Mouse (Mus musculus) CH12.LX (cell line): ENCODE measurements around the gene Ctcfl. TPM values are rescaled to one million over a fixed set of nuclear protein-coding genes. Genes with fewer than 3 reads are reported as not detected.

ENCODE experiments used
- DNase-seq: peaks from one replicate; pipeline ENCODE4 v3.0.0-alpha.2; 2013; ENCODE audit errors: extremely low read depth
- H3K27ac ChIP-seq: 2 replicates; pipeline ENCODE4 v1.5.1; 2012; ENCODE audit warnings: low read depth, mild to moderate bottlenecking, control low read depth, moderate library complexity; ENCODE audit not compliant: insufficient read depth
- H3K27me3 ChIP-seq: replicated peaks from 2 replicates; pipeline ENCODE3; 2012; ENCODE audit warnings: inconsistent platforms
- H3K36me3 ChIP-seq, 2 experiments: replicated peaks in 1 of 2; 2 replicates each; pipeline versions ENCODE3 to v1.6.1; 2012; ENCODE audit warnings: inconsistent platforms in 1 of 2, low read length in 1 of 2, mild to moderate bottlenecking in 1 of 2, mixed read lengths in 1 of 2, moderate library complexity in 1 of 2; ENCODE audit not compliant: control insufficient read depth in 1 of 2, insufficient read depth in 1 of 2
- H3K4me1 ChIP-seq, 2 experiments: 2 replicates each; pipeline ENCODE4 v1.6.1; 2012; ENCODE audit warnings: inconsistent platforms in 1 of 2, moderate library complexity in 1 of 2; ENCODE audit not compliant: insufficient read depth in 2 of 2, control insufficient read depth in 1 of 2
- H3K4me2 ChIP-seq: 2 replicates; pipeline ENCODE4 v1.6.1; 2012; ENCODE audit warnings: low read depth, mild to moderate bottlenecking, control low read depth; ENCODE audit not compliant: poor library complexity, insufficient read depth, severe bottlenecking
- H3K4me3 ChIP-seq, 3 experiments: fragments of 150-350 bp in 1 of 3; sonication (generic) in 1 of 3; replicated peaks in 1 of 3; 2 replicates each; pipeline versions ENCODE3 to v1.5.1; 2011 to 2012; ENCODE audit warnings: low read depth in 2 of 3, low read length in 2 of 3, mild to moderate bottlenecking in 2 of 3, moderate library complexity in 2 of 3, control low read depth in 1 of 3, improper control_type of control experiment in 1 of 3, inconsistent platforms in 1 of 3, mixed read lengths in 1 of 3; ENCODE audit not compliant: poor library complexity in 1 of 3
- H3K79me2 ChIP-seq: replicated peaks from 2 replicates; pipeline ENCODE4 v1.6.1; 2012; ENCODE audit warnings: mild to moderate bottlenecking, moderate library complexity; ENCODE audit not compliant: control insufficient read depth, poor library complexity, insufficient read depth, severe bottlenecking; ENCODE audit errors: extremely low read depth
- H3K9ac ChIP-seq: 2 replicates; pipeline ENCODE4 v1.6.1; 2012; ENCODE audit warnings: low read depth, mild to moderate bottlenecking, control low read depth, moderate library complexity; ENCODE audit not compliant: insufficient read depth
- H3K9me3 ChIP-seq: replicated peaks from 2 replicates; pipeline ENCODE3; 2012; ENCODE audit warnings: low read length, inconsistent platforms, mixed read lengths
- BHLHE40 ChIP-seq: IDR thresholded peaks from 2 replicates; pipeline ENCODE4 v1.6.1; 2011; ENCODE audit warnings: mild to moderate bottlenecking, low read depth, low read length, improper control_type of control experiment
- CHD1 ChIP-seq: IDR thresholded peaks from 2 replicates; pipeline ENCODE4 v1.6.1; 2012; ENCODE audit warnings: low read depth, low read length, improper control_type of control experiment, inconsistent platforms
- CHD2 ChIP-seq: IDR thresholded peaks from 2 replicates; pipeline ENCODE4 v1.6.1; 2011; ENCODE audit warnings: low read length, improper control_type of control experiment
- CTCF ChIP-seq, 2 experiments: IDR thresholded peaks in 1 of 2; conservative IDR thresholded peaks in 1 of 2; 2 replicates each; pipeline ENCODE4 v1.5.1; 2011 to 2012; ENCODE audit warnings: low read depth in 2 of 2, low read length in 2 of 2, improper control_type of control experiment in 1 of 2, inconsistent platforms in 1 of 2, mild to moderate bottlenecking in 1 of 2, moderate library complexity in 1 of 2
- E2F4 ChIP-seq: IDR thresholded peaks from 2 replicates; pipeline ENCODE4 v1.6.1; 2011; ENCODE audit warnings: low read depth, low read length, improper control_type of control experiment; ENCODE audit not compliant: insufficient replicate concordance
- ELF1 ChIP-seq: IDR thresholded peaks from 2 replicates; pipeline ENCODE4 v1.6.1; 2014; ENCODE audit warnings: low read depth, mild to moderate bottlenecking, inconsistent platforms, low read length, improper control_type of control experiment
- EP300 ChIP-seq: IDR thresholded peaks from 2 replicates; pipeline ENCODE4 v1.6.1; 2011; ENCODE audit warnings: low read length, improper control_type of control experiment
- ETS1 ChIP-seq: conservative IDR thresholded peaks from 2 replicates; pipeline ENCODE4 v1.6.1; 2012; ENCODE audit warnings: low read depth, mild to moderate bottlenecking, inconsistent platforms, low read length, improper control_type of control experiment, moderate library complexity
- GABPA ChIP-seq: IDR thresholded peaks from 2 replicates; pipeline ENCODE4 v1.6.1; 2012; ENCODE audit warnings: low read depth, low read length, improper control_type of control experiment, inconsistent platforms; ENCODE audit not compliant: insufficient replicate concordance
- HCFC1 ChIP-seq: IDR thresholded peaks from 2 replicates; pipeline ENCODE4 v1.6.1; 2012; ENCODE audit warnings: low read depth, mild to moderate bottlenecking, inconsistent platforms, low read length, improper control_type of control experiment
- IRF4 ChIP-seq: IDR thresholded peaks from 2 replicates; pipeline ENCODE4 v1.6.1; 2014; ENCODE audit warnings: low read depth, mild to moderate bottlenecking, inconsistent platforms, low read length, improper control_type of control experiment
- JUN ChIP-seq: IDR thresholded peaks from 2 replicates; pipeline ENCODE4 v1.6.1; 2011; ENCODE audit warnings: low read depth, mild to moderate bottlenecking, low read length, improper control_type of control experiment, moderate library complexity; ENCODE audit not compliant: insufficient read depth
- JUND ChIP-seq: conservative IDR thresholded peaks from 2 replicates; pipeline ENCODE4 v1.6.1; 2011; ENCODE audit warnings: low read depth, low read length, improper control_type of control experiment
- KAT2A ChIP-seq: IDR thresholded peaks from 2 replicates; pipeline ENCODE4 v1.6.1; 2012; ENCODE audit warnings: low read length, improper control_type of control experiment, inconsistent platforms; ENCODE audit not compliant: insufficient replicate concordance
- MAFK ChIP-seq: IDR thresholded peaks from 2 replicates; pipeline ENCODE4 v1.6.1; 2011; ENCODE audit warnings: low read length, improper control_type of control experiment; ENCODE audit not compliant: insufficient replicate concordance
- MAX ChIP-seq: IDR thresholded peaks from 2 replicates; pipeline ENCODE4 v1.6.1; 2011; ENCODE audit warnings: low read length, improper control_type of control experiment
- MAZ ChIP-seq: IDR thresholded peaks from 2 replicates; pipeline ENCODE4 v1.6.1; 2012; ENCODE audit warnings: low read depth, mild to moderate bottlenecking, inconsistent platforms, low read length, improper control_type of control experiment, moderate library complexity
- MEF2A ChIP-seq: IDR thresholded peaks from 2 replicates; pipeline ENCODE4 v1.6.1; 2014; ENCODE audit warnings: low read depth, mild to moderate bottlenecking, inconsistent platforms, low read length, improper control_type of control experiment, borderline replicate concordance
- MXI1 ChIP-seq: IDR thresholded peaks from 2 replicates; pipeline ENCODE4 v1.6.1; 2011; ENCODE audit warnings: mild to moderate bottlenecking, low read depth, low read length, improper control_type of control experiment
- MYC ChIP-seq: IDR thresholded peaks from 2 replicates; pipeline ENCODE4 v1.6.1; 2011; ENCODE audit warnings: low read depth, mild to moderate bottlenecking, improper control_type of control experiment, low read length
- NELFE ChIP-seq: IDR thresholded peaks from 2 replicates; pipeline ENCODE4 v1.6.1; 2011; ENCODE audit warnings: low read depth, low read length, improper control_type of control experiment
- NRF1 ChIP-seq: IDR thresholded peaks from 2 replicates; pipeline ENCODE4 v1.6.1; 2014; ENCODE audit warnings: low read depth, mild to moderate bottlenecking, inconsistent platforms, low read length, improper control_type of control experiment, moderate library complexity
- PAX5 ChIP-seq: IDR thresholded peaks from 2 replicates; pipeline ENCODE4 v1.6.1; 2012; ENCODE audit warnings: low read length, inconsistent platforms, mixed read lengths
- POLR2A ChIP-seq: IDR thresholded peaks from 2 replicates; pipeline ENCODE4 v1.6.1; 2011; ENCODE audit warnings: low read depth, mild to moderate bottlenecking, improper control_type of control experiment, low read length
- POLR2AphosphoS2 ChIP-seq: IDR thresholded peaks from 2 replicates; pipeline ENCODE4 v1.6.1; 2011; ENCODE audit warnings: low read depth, low read length, improper control_type of control experiment
- RAD21 ChIP-seq: IDR thresholded peaks from 2 replicates; pipeline ENCODE4 v1.6.1; 2011; ENCODE audit warnings: low read depth, mild to moderate bottlenecking, low read length, improper control_type of control experiment, moderate library complexity
- RCOR1 ChIP-seq: conservative IDR thresholded peaks from 2 replicates; pipeline ENCODE4 v1.6.1; 2012; ENCODE audit warnings: low read depth, mild to moderate bottlenecking, inconsistent platforms, low read length, improper control_type of control experiment
- SIN3A ChIP-seq: IDR thresholded peaks from 2 replicates; pipeline ENCODE4 v1.6.1; 2012; ENCODE audit warnings: low read length, improper control_type of control experiment, inconsistent platforms
- SMC3 ChIP-seq: IDR thresholded peaks from 2 replicates; pipeline ENCODE4 v1.6.1; 2011; ENCODE audit warnings: low read depth, low read length, improper control_type of control experiment
- TBP ChIP-seq: conservative IDR thresholded peaks from 2 replicates; pipeline ENCODE4 v1.6.1; 2011; ENCODE audit warnings: low read depth, low read length, improper control_type of control experiment
- TCF12 ChIP-seq: IDR thresholded peaks from 2 replicates; pipeline ENCODE4 v1.6.1; 2014; ENCODE audit warnings: low read depth, mild to moderate bottlenecking, inconsistent platforms, low read length, improper control_type of control experiment
- UBTF ChIP-seq: IDR thresholded peaks from 2 replicates; pipeline ENCODE4 v1.6.1; 2012; ENCODE audit warnings: low read depth, mild to moderate bottlenecking, inconsistent platforms, low read length, improper control_type of control experiment, moderate library complexity
- USF1 ChIP-seq: IDR thresholded peaks from 2 replicates; pipeline ENCODE4 v1.6.1; 2014; ENCODE audit warnings: low read depth, mild to moderate bottlenecking, inconsistent platforms, low read length, improper control_type of control experiment
- USF2 ChIP-seq: conservative IDR thresholded peaks from 2 replicates; pipeline ENCODE4 v1.6.1; 2011; ENCODE audit warnings: low read depth, low read length, improper control_type of control experiment
- ZC3H11A ChIP-seq: IDR thresholded peaks from 2 replicates; pipeline ENCODE4 v1.6.1; 2012; ENCODE audit warnings: low read depth, mild to moderate bottlenecking, inconsistent platforms, low read length, improper control_type of control experiment
- ZKSCAN1 ChIP-seq: IDR thresholded peaks from 2 replicates; pipeline ENCODE4 v1.6.1; 2012; ENCODE audit warnings: low read depth, inconsistent platforms, low read length, improper control_type of control experiment, borderline replicate concordance
- ZMIZ1 ChIP-seq: IDR thresholded peaks from 2 replicates; pipeline ENCODE4 v1.6.1; 2012; ENCODE audit warnings: low read depth, mild to moderate bottlenecking, inconsistent platforms, low read length, improper control_type of control experiment
- ZNF384 ChIP-seq: IDR thresholded peaks from 2 replicates; pipeline ENCODE4 v1.6.1; 2012; ENCODE audit warnings: low read depth, low read length, improper control_type of control experiment, inconsistent platforms
- dilution Hi-C: fragments of 300-500 bp; cut with MboI; formaldehyde crosslinking; loops from 2 replicates; pipeline ENCODE4 v1.14.3; 2020; ENCODE audit warnings: low sequenced_read_pairs; ENCODE audit not compliant: extremely low pct_unique_long_range_greater_than_20kb, extremely low pct_ligation_motif_present
- in situ Hi-C: fragments of 300-500 bp; cut with MboI; formaldehyde crosslinking; loops from 3 replicates; pipeline ENCODE4 v1.14.3; 2019; ENCODE audit warnings: low sequenced_read_pairs, low pct_ligation_motif_present, low pct_unique_long_range_greater_than_20kb, mixed read lengths
- polyA plus RNA-seq: library from polyadenylated mRNA; unstranded; fragments of >175 nt; gene quantifications from 2 replicates; pipeline ENCODE4 v1.2.1, GENCODE M21; 2012; ENCODE audit warnings: low read depth; ENCODE audit not compliant: insufficient read length
- total RNA-seq, 2 experiments: library from RNA; depleted of rRNA; stranded (reverse); fragments of 300-350 nt in 1 of 2; fragments of >200 nt in 1 of 2; gene quantifications; 2 replicates each; pipeline ENCODE4 v1.2.3; 2012 to 2014

The Ctcfl gene
- total and polyA plus RNA-seq, 3 experiments: 0.11 TPM; not detected in 2

DNA sequence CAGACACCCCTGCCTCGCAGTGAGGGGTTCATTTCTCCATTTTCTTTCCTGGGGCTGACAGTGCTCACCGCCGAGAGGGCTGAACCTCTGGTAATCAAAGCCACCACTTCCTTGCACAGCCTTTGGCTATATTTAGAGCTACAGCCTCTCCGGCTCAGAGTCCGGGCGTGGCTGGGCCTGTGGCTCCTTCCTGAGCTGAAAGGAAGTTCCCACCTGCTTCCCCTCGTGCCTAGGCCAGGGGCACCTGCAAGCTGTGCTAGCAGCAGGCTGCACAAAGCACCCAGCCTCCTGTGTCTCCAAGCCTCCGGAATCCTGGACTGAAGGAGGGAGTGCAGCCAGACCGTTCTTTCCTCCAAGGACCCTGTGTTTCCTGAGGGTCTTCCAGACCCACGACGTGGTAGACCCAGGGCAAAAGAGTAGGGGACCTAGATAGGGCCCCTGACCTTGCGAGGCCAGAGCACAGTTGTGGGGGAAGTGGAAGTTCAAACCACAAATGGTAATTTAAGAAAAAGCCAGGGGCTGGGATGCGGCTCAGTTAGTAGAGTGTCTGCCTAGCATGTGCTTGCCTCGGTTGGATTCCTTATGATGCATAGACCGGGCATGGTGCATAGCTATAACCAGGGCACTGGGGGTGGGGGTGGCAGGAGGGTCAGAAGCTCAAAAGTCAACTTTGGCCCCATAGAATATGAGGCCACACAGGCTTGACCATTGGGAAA lies 72.6 kb downstream of the Ctcfl start:
- peak overlapping the region; percentile 5; the same call in 1 of the 2 replicates for H3K27ac ChIP-seq
- no peaks in the 10 kb centered on the region for H3K9me3 ChIP-seq
- TF ChIP-seq MEF2A (peak; percentile 85), GABPA (no peak), IRF4 (no peak), ZC3H11A (no peak), KAT2A (no peak), RAD21 (no peak), HCFC1 (no peak), UBTF (no peak), NRF1 (no peak), SMC3 (no peak), JUN (no peak), TCF12 (peak; percentile 52; the same call in 1 of the 2 replicates), ELF1 (no peak), MAZ (no peak), BHLHE40 (peak; percentile 91), ZMIZ1 (no peak), CHD2 (no peak), ZNF384 (no peak), MXI1 (no peak), TBP (0 out of 2 replicates have a peak, but pooled peaks have one; percentile 27), MAX (peak; percentile 42; the same call in 1 of the 2 replicates), JUND (no peak), RCOR1 (no peak), POLR2AphosphoS2 (no peak), MAFK (no peak), POLR2A (peak; percentile 54; the same call in 1 of the 2 replicates), NELFE (no peak), MYC (0 out of 2 replicates have a peak, but pooled peaks have one; percentile 7), E2F4 (no peak), ETS1 (peak; percentile 35; the same call in 1 of the 2 replicates), USF1 (no peak), CHD1 (0 out of 2 replicates have a peak, but pooled peaks have one; percentile 55), PAX5 (no peak), SIN3A (no peak), USF2 (no peak), EP300 (no peak; the same call in 1 of the 2 replicates), CTCF (conservative IDR thresholded peaks at IDR 0.05 in 1 of 2, IDR thresholded peaks at IDR 0.05 in 1 of 2; ENCODE audit: low read depth in 2 of 2, low read length in 2 of 2) (no peak), ZKSCAN1 (no peak)
- TF ChIP-seq, all 38 proteins: peak for 9
- peak; percentile 88 for DNase-seq
- Histone ChIP-seq H3K9ac (no peak overlapping the region), H3K4me1 (peaks cover 38 to 60% of the 10 kb centered on the region in 2 experiments), H3K4me3 (peak overlapping the region in 1 of 3 experiments; percentile 46), H3K36me3 (no peaks in the 10 kb centered on the region), H3K27me3 (no peaks in the 10 kb centered on the region), H3K4me2 (peak overlapping the region; percentile 42; the same call in 1 of the 2 replicates), H3K79me2 (no peaks in the 10 kb centered on the region)
- in situ Hi-C loops (loop anchor here (5.0 kb wide), 1 partner anchor 36 kb away; no protein-coding TSS in a partner anchor), dilution Hi-C loops (no loop called here)
